Mouse (Mus musculus): ENCODE measurements around the gene Stra6.

GRCm38 (mm10) chr9:58125811-58126210 lies 62.2 kb downstream of the Stra6 start:
- no peak for TF ChIP-seq CTCF (IDR thresholded peaks at IDR 0.05; ENCODE audit: borderline replicate concordance, insufficient read depth, low read length)
- no peak for TF ChIP-seq POLR2A (IDR thresholded peaks at IDR 0.05; ENCODE audit: low read depth, low read length)
